Mouse (Mus musculus) erythroblast, embryonic 14.5 days (primary cell): Measurements from ENCODE around the gene Adora2a. TPM values are rescaled to one million over a fixed set of nuclear protein-coding genes. Genes with fewer than 3 reads are reported as not detected.
"Not testable (repeated sequence)": the region's sequence is repeated elsewhere in the genome, so short reads cannot be mapped to it uniquely, and the experiment has no call there.

Experiments used
- H3K27me3 ChIP-seq: 2 replicates; pipeline ENCODE4 v1.6.1; 2012; ENCODE audit warnings: inconsistent platforms; ENCODE audit not compliant: control insufficient read depth
- H3K36me3 ChIP-seq: 2 replicates; pipeline ENCODE4 v1.6.1; 2012; ENCODE audit warnings: mild to moderate bottlenecking, inconsistent platforms; ENCODE audit not compliant: control insufficient read depth
- H3K4me1 ChIP-seq: 2 replicates; pipeline ENCODE4 v1.6.1; 2012; ENCODE audit warnings: inconsistent platforms; ENCODE audit not compliant: control insufficient read depth
- H3K4me3 ChIP-seq: replicated peaks from 2 replicates; pipeline ENCODE3; 2012; ENCODE audit warnings: moderate library complexity, mild to moderate bottlenecking, inconsistent platforms
- H3K9me3 ChIP-seq: 2 replicates; pipeline ENCODE4 v1.6.1; 2012; ENCODE audit warnings: low read length, inconsistent platforms, mixed read lengths; ENCODE audit not compliant: control insufficient read depth
- GATA1 ChIP-seq: IDR thresholded peaks from 2 replicates; pipeline ENCODE4 v1.6.1; 2012; ENCODE audit warnings: low read length, inconsistent platforms, mixed read lengths
- TAL1 ChIP-seq: IDR thresholded peaks from 3 replicates; pipeline ENCODE4 v1.6.1; 2012; ENCODE audit warnings: low read length, inconsistent platforms, mixed read lengths
- polyA plus RNA-seq: library from polyadenylated mRNA; stranded (reverse); fragments of >175 nt; gene quantifications from 2 replicates; pipeline ENCODE4 v1.2.3, GENCODE M21; 2012

Adora2a gene
- polyA plus RNA-seq, 1 experiment = not detected

GRCm38 (mm10) chr10:75355341-75355740, 38.7 kb downstream of the Adora2a start:
- Histone ChIP-seq H3K36me3 (no peaks in the 10 kb centered on the region), H3K9me3 (no peaks in the 10 kb centered on the region), H3K27me3 (no peaks in the 10 kb centered on the region), H3K4me3 (no peak overlapping the region), H3K4me1 (no peaks in the 10 kb centered on the region)
- TF ChIP-seq TAL1 = no peak
- TF ChIP-seq GATA1 = no peak

- H3K27me3 ChIP-seq = not testable (repeated sequence)
Measured at GRCm38 (mm10) chr10:75364214-75364690, 47.6 kb downstream of the Adora2a start.

GRCm38 (mm10) chr10:75364796-75365195, 48.1 kb downstream of the Adora2a start:
- Histone ChIP-seq H3K4me1 (no peaks in the 10 kb centered on the region), H3K36me3 (no peaks in the 10 kb centered on the region), H3K27me3 (no peaks in the 10 kb centered on the region), H3K4me3 (no peak overlapping the region), H3K9me3 (no peaks in the 10 kb centered on the region)
- TF ChIP-seq TAL1 = no peak
- no peak for TF ChIP-seq GATA1

More at GRCm38 (mm10) chr10:75364214-75364690, 47.6 kb downstream of the Adora2a start:
- H3K4me3 ChIP-seq, H3K4me1 ChIP-seq, H3K36me3 ChIP-seq, H3K9me3 ChIP-seq: not testable (repeated sequence)

GRCm38 (mm10) chr10:75365231-75365633, 48.6 kb downstream of the Adora2a start:
- no peaks in the 10 kb centered on the region for H3K9me3 ChIP-seq
- TF ChIP-seq GATA1 = no peak
- TF ChIP-seq TAL1 = no peak
- no peaks in the 10 kb centered on the region for H3K36me3 ChIP-seq
- H3K4me1 ChIP-seq = no peaks in the 10 kb centered on the region
- no peak overlapping the region for H3K4me3 ChIP-seq
- H3K27me3 ChIP-seq = no peaks in the 10 kb centered on the region

- not testable (repeated sequence) for H3K4me1 ChIP-seq, H3K36me3 ChIP-seq, H3K9me3 ChIP-seq, H3K27me3 ChIP-seq, H3K4me3 ChIP-seq
Measured at GRCm38 (mm10) chr10:75373655-75374351, 57.1 kb downstream of the Adora2a start.

- Histone ChIP-seq H3K27me3 (no peaks in the 10 kb centered on the region), H3K4me1 (no peaks in the 10 kb centered on the region), H3K4me3 (no peak overlapping the region), H3K36me3 (no peaks in the 10 kb centered on the region), H3K9me3 (no peaks in the 10 kb centered on the region; the same call in 1 of the 2 replicates)
- TF ChIP-seq GATA1 = no peak
- no peak for TF ChIP-seq TAL1
Measured at GRCm38 (mm10) chr10:75378688-75379087, 62.0 kb downstream of the Adora2a start.

Other genes with a start within 250 kb of the Adora2a start
- gene Specc1l, start 104.8 kb upstream of the Adora2a start, polyA plus RNA-seq = 0.18 and 0.20 TPM in 2 replicates
- not detected in 2 replicates for gene Upb1, start 84.2 kb downstream of the Adora2a start, polyA plus RNA-seq
- 2.6 and 3.9 TPM in 2 replicates for gene Snrpd3, start 200.7 kb downstream of the Adora2a start, polyA plus RNA-seq
- 14.0 and 14.8 TPM in 2 replicates for gene Gucd1, start 201.1 kb downstream of the Adora2a start, polyA plus RNA-seq
- not detected in 2 replicates for gene Lrrc75b, start 243.5 kb downstream of the Adora2a start, polyA plus RNA-seq
- gene Ggt1, start 244.7 kb downstream of the Adora2a start, polyA plus RNA-seq = 0.19 TPM in 1 of 2 replicates, not detected in the other